Mouse (Mus musculus): Measurements from ENCODE around the gene Apol7c.
"Not testable (repeated sequence)": the region's sequence is repeated elsewhere in the genome, so short reads cannot be mapped to it uniquely, and the experiment has no call there.

Gene Apol7c

GRCm38 (mm10) chr15:77533216-77533615, at the start of gene Apol7c:
Apol7c (minus strand) TSS chr15:77533316.
- no peak for DNase-seq

GRCm38 (mm10) chr15:77581681-77582080, 48.6 kb upstream of the Apol7c start:
- no peak for DNase-seq

GRCm38 (mm10) chr15:77579311-77579710, 46.2 kb upstream of the Apol7c start:
- no peak for DNase-seq

DNA sequence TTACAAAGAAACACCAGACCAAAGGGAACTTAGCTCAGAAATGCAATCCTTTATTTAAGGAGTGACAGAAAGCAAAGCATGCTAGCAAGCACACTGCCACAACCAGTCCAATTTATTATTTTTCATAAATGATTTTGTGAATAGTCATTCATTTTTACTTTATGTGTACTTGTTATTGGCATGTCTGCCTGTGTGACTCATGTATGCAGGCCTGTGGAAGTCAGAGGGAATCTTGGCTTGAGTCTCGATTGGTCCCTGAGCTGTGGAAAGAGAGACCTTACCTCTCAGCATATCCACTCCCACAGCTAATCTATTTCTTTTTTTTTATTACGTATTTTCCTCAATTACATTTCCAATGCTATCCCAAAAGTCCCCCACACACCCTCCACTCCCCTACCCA, 45.7 kb upstream of the Apol7c start:
- DNase-seq: no peak

- DNase-seq: no peak
Measured at GRCm38 (mm10) chr15:77563219-77563618, 30.1 kb upstream of the Apol7c start.

- DNase-seq: no peak
Measured at GRCm38 (mm10) chr15:77561792-77562191, 28.7 kb upstream of the Apol7c start, which contains the start of gene 1700025B11Rik. 1700025B11Rik (minus strand) TSS chr15:77561892.

DNA sequence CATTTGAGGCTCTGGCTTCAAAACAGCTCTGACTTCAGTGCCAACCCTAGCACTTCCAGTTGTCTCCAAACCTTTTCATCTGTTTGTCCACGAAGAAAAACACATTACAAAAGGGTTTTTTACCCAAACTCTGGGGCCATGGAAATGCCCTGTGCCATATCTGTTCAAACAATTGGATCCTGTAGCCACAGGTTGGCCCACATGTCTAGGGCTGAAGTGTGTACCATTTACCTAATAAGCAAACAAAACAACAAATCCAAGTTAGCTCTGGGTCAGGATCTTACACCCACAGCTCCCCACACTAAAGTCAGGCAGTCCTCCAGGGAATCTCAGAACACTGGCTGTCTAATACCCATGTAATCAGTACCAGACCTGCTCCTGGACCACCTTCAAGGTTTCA, 6.1 kb upstream of the Apol7c start:
- DNase-seq: not testable (repeated sequence)

DNA sequence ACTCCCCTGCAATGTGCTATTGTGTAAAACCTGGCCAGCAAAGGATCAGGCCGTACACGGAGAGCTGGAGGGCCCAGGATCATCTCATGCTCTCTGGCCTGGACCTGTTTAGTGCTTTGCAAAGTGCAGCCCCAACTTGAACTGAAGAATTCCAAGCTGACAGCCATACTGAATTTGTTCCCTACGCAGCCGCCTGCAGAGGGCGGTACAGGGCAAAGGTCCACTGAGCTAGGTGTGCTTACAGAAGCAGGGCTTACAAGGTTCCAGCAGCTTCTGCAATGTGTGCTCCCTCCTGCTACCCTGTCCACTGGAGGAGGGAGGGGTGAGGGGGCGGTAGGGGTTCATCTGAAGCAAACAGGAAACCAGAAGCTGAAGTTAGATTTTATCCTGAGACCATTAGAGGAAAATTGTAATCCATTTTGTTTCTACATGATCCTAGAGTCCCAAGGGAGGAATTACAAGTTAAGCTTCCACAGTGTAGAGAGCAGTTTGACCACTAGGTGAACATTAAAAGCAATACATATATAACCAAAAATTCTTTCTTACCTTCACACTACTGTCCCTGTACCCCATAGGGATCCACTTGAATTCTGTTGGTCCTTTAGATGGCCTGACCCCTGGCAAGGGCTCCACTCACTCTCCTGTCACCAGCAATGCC, 9.8 kb downstream of the Apol7c start:
- peak; percentile 17 to 41 for DNase-seq

DNA sequence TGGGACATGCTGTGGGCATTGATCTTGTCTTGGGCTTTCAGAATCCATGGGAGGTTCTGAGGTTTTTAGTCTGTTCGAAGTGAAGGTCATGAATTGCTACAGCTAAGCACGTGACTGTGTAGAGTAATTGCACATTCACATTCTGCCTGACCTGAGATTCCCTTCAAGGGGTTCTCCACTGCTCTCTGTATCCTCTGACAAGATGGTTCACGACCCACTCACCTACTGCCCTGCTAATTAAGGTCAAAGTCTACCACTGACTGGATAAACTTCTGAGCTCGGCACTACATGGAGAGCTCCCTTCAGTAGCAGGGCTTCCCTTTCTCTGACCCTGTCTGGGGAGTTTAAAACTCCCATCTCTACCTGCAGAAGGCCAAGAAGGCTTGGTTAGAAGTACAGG, 12.5 kb downstream of the Apol7c start:
- DNase-seq: not testable (repeated sequence)

DNA sequence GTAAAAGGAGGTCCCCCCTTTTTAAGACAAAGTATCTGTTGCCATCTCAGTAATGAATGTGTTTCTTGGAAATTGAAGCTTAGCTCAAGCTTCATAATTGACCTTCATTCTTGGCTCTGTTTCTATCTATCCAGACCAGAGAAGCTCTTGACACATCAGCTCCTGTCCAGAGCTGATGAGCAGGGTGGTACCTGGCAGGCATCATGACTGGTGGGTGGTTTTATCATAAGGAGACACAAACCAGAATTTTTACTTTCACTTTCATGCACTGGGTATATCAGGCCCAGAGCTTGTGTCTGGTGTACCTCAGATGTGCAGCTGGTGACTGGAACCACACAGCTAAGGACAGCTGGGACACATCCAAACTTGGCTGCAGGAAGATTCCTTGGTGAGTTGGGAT, 25.1 kb downstream of the Apol7c start, which contains the start of gene Apol11a:
TSS of gene Apol11a (plus strand) at position 306 of the 400 bp plus-strand sequence.
- not testable (repeated sequence) for DNase-seq

GRCm38 (mm10) chr15:77494694-77495093, 38.4 kb downstream of the Apol7c start:
- DNase-seq: not testable (repeated sequence)

- DNase-seq: not testable (repeated sequence)
Measured at GRCm38 (mm10) chr15:77493181-77493580, 39.9 kb downstream of the Apol7c start.

DNA sequence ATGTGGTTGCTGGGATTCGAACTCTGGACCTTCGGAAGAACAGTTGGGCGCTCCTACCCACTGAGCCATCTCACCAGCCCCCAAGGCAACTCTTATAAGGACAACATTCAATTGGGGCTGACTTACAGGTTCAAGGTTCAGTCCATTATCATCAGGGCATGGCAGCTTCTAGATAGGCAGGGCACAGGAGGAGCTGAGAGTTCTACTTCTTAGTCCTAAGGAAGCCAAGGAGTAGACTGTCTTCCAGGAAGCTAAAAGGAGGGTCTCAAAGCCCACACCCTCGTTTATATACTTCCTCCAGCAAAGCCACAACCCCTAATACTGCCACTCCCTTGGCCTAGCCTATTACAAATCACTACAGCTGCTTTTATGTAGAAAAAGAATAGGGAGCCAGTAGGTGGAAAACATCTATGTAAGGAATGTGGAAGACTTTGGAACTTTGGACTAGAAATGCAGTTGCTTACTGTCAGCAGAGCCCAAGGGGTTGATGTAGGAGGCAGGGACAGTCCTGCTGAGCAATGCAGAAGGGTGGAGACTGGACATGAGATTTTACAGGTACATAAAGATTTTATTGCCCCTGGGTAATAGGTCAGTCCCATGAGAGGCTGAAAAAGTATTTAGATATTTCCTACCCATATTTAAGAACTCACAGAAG, 50.8 kb downstream of the Apol7c start:
- no peak for DNase-seq

- not testable (repeated sequence) for DNase-seq
Measured at GRCm38 (mm10) chr15:77476693-77477092, 56.4 kb downstream of the Apol7c start, which contains the start of gene Apol10a. Apol10a (plus strand) TSS chr15:77477047.

All from spleen, adult 18-20 months (tissue).